Mouse (Mus musculus): ENCODE measurements around the gene Gm10697. TPM values are rescaled to one million over a fixed set of nuclear protein-coding genes. Genes with fewer than 3 reads are reported as not detected.
"Not testable (repeated sequence)": the region's sequence is repeated elsewhere in the genome, so short reads cannot be mapped to it uniquely, and the experiment has no call there.

The Gm10697 gene
- 0.17 TPM in 1 of 2 replicates, not detected in the other for total RNA-seq (2012; rRNA removed)
- not detected in 2 replicates for total RNA-seq (2014; rRNA removed)
- not detected in 2 replicates for polyA plus RNA-seq (2012; ENCODE audit: insufficient read length, low read depth)

- H3K9ac ChIP-seq (ENCODE audit: insufficient read depth, low read depth); dilution Hi-C loops (cut with MboI; ENCODE audit: extremely low pct_ligation_motif_present, extremely low pct_unique_long_range_greater_than_20kb, low sequenced_read_pairs); H3K4me2 ChIP-seq (ENCODE audit: insufficient read depth, low read depth, poor library complexity, severe bottlenecking); H3K27ac ChIP-seq (ENCODE audit: insufficient read depth, low read depth); H3K79me2 ChIP-seq (replicated peaks; ENCODE audit: control insufficient read depth, extremely low read depth, insufficient read depth, poor library complexity, severe bottlenecking); H3K4me1 ChIP-seq (ENCODE audit: control insufficient read depth in 1 of 2, insufficient read depth in 2 of 2); H3K36me3 ChIP-seq (replicated peaks in 1 of 2; ENCODE audit: control insufficient read depth in 1 of 2, insufficient read depth in 1 of 2, low read length in 1 of 2); H3K4me3 ChIP-seq (replicated peaks in 1 of 3; ENCODE audit: low read depth in 2 of 3, low read length in 2 of 3, poor library complexity in 1 of 3); H3K9me3 ChIP-seq (replicated peaks; ENCODE audit: low read length); in situ Hi-C loops (cut with MboI; ENCODE audit: low pct_ligation_motif_present, low pct_unique_long_range_greater_than_20kb, low sequenced_read_pairs); H3K27me3 ChIP-seq (replicated peaks); DNase-seq (ENCODE audit: extremely low read depth): not testable (repeated sequence)
Measured at GRCm38 (mm10) chr3:94072544-94072943, at the start of gene Gm10697. Gene Gm10697 (minus strand): TSS chr3:94072644.

DNA sequence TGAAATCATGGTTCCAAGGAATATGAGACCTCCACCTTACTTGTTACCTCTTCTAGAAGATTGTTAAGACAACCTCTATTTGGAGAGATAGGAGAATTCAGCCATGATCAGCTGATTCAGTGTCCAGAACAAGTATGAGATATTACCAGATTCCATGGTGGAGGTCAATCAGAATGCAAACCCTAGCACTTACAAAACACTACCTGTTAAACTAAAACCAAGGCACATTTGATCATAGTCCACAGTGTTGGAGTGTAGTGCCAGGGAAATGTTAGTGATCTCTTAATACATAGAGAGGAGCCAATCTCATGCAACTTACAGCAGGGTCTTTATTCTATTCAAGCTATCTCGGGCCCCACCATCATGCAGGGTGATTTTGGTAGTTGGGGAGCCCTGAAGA lies 42.6 kb upstream of the Gm10697 start:
- H3K4me2 ChIP-seq (ENCODE audit: insufficient read depth, low read depth, poor library complexity, severe bottlenecking); H3K4me3 ChIP-seq (replicated peaks in 1 of 3; ENCODE audit: low read depth in 2 of 3, low read length in 2 of 3, poor library complexity in 1 of 3); H3K4me1 ChIP-seq (ENCODE audit: control insufficient read depth in 1 of 2, insufficient read depth in 2 of 2); H3K9ac ChIP-seq (ENCODE audit: insufficient read depth, low read depth); dilution Hi-C loops (cut with MboI; ENCODE audit: extremely low pct_ligation_motif_present, extremely low pct_unique_long_range_greater_than_20kb, low sequenced_read_pairs); H3K36me3 ChIP-seq (replicated peaks in 1 of 2; ENCODE audit: control insufficient read depth in 1 of 2, insufficient read depth in 1 of 2, low read length in 1 of 2); H3K9me3 ChIP-seq (replicated peaks; ENCODE audit: low read length); H3K79me2 ChIP-seq (replicated peaks; ENCODE audit: control insufficient read depth, extremely low read depth, insufficient read depth, poor library complexity, severe bottlenecking); H3K27me3 ChIP-seq (replicated peaks); in situ Hi-C loops (cut with MboI; ENCODE audit: low pct_ligation_motif_present, low pct_unique_long_range_greater_than_20kb, low sequenced_read_pairs); DNase-seq (ENCODE audit: extremely low read depth); H3K27ac ChIP-seq (ENCODE audit: insufficient read depth, low read depth): not testable (repeated sequence)

DNA sequence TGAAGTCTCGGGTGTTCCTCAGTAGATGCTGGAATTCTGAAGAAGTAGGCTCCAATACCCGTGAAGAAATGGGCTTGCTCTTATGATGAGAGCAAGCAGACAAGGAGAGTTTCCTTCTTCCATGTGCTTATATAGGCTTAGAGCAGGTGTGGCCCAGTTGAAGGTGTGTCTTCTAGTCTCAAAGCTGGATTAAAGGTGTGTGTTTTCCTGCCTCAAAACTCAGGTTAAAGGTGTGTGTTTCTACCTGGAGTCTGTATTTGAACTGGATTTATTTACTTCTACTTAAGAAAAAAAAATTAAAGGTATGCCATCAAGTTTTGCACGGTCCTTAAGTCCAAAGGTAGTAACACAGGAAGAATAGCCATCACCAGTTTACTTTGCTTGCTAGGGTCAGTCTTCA lies 17.7 kb downstream of the Gm10697 start, which contains the start of gene Gm9125:
Gene Gm9125 (minus strand): TSS at position 101 of the 400 bp plus-strand sequence.
- H3K36me3 ChIP-seq (replicated peaks in 1 of 2; ENCODE audit: control insufficient read depth in 1 of 2, insufficient read depth in 1 of 2, low read length in 1 of 2); dilution Hi-C loops (cut with MboI; ENCODE audit: extremely low pct_ligation_motif_present, extremely low pct_unique_long_range_greater_than_20kb, low sequenced_read_pairs); H3K4me2 ChIP-seq (ENCODE audit: insufficient read depth, low read depth, poor library complexity, severe bottlenecking); H3K4me1 ChIP-seq (ENCODE audit: control insufficient read depth in 1 of 2, insufficient read depth in 2 of 2); H3K27me3 ChIP-seq (replicated peaks); DNase-seq (ENCODE audit: extremely low read depth); H3K9me3 ChIP-seq (replicated peaks; ENCODE audit: low read length); H3K79me2 ChIP-seq (replicated peaks; ENCODE audit: control insufficient read depth, extremely low read depth, insufficient read depth, poor library complexity, severe bottlenecking); in situ Hi-C loops (cut with MboI; ENCODE audit: low pct_ligation_motif_present, low pct_unique_long_range_greater_than_20kb, low sequenced_read_pairs); H3K27ac ChIP-seq (ENCODE audit: insufficient read depth, low read depth); H3K9ac ChIP-seq (ENCODE audit: insufficient read depth, low read depth); H3K4me3 ChIP-seq (replicated peaks in 1 of 3; ENCODE audit: low read depth in 2 of 3, low read length in 2 of 3, poor library complexity in 1 of 3): not testable (repeated sequence)

GRCm38 (mm10) chr3:94049566-94050121 lies 22.8 kb downstream of the Gm10697 start:
- in situ Hi-C loops (cut with MboI; ENCODE audit: low pct_ligation_motif_present, low pct_unique_long_range_greater_than_20kb, low sequenced_read_pairs); H3K79me2 ChIP-seq (replicated peaks; ENCODE audit: control insufficient read depth, extremely low read depth, insufficient read depth, poor library complexity, severe bottlenecking); H3K9me3 ChIP-seq (replicated peaks; ENCODE audit: low read length); H3K4me1 ChIP-seq (ENCODE audit: control insufficient read depth in 1 of 2, insufficient read depth in 2 of 2); H3K9ac ChIP-seq (ENCODE audit: insufficient read depth, low read depth); DNase-seq (ENCODE audit: extremely low read depth); H3K4me2 ChIP-seq (ENCODE audit: insufficient read depth, low read depth, poor library complexity, severe bottlenecking); H3K27me3 ChIP-seq (replicated peaks); dilution Hi-C loops (cut with MboI; ENCODE audit: extremely low pct_ligation_motif_present, extremely low pct_unique_long_range_greater_than_20kb, low sequenced_read_pairs); H3K36me3 ChIP-seq (replicated peaks in 1 of 2; ENCODE audit: control insufficient read depth in 1 of 2, insufficient read depth in 1 of 2, low read length in 1 of 2); H3K4me3 ChIP-seq (replicated peaks in 1 of 3; ENCODE audit: low read depth in 2 of 3, low read length in 2 of 3, poor library complexity in 1 of 3); H3K27ac ChIP-seq (ENCODE audit: insufficient read depth, low read depth): not testable (repeated sequence)

GRCm38 (mm10) chr3:94038241-94038640 lies 34.2 kb downstream of the Gm10697 start:
- DNase-seq (ENCODE audit: extremely low read depth); H3K9me3 ChIP-seq (replicated peaks; ENCODE audit: low read length); H3K27ac ChIP-seq (ENCODE audit: insufficient read depth, low read depth); H3K4me1 ChIP-seq (ENCODE audit: control insufficient read depth in 1 of 2, insufficient read depth in 2 of 2); H3K4me3 ChIP-seq (replicated peaks in 1 of 3; ENCODE audit: low read depth in 2 of 3, low read length in 2 of 3, poor library complexity in 1 of 3); H3K79me2 ChIP-seq (replicated peaks; ENCODE audit: control insufficient read depth, extremely low read depth, insufficient read depth, poor library complexity, severe bottlenecking); H3K36me3 ChIP-seq (replicated peaks in 1 of 2; ENCODE audit: control insufficient read depth in 1 of 2, insufficient read depth in 1 of 2, low read length in 1 of 2); H3K27me3 ChIP-seq (replicated peaks); H3K9ac ChIP-seq (ENCODE audit: insufficient read depth, low read depth); dilution Hi-C loops (cut with MboI; ENCODE audit: extremely low pct_ligation_motif_present, extremely low pct_unique_long_range_greater_than_20kb, low sequenced_read_pairs); H3K4me2 ChIP-seq (ENCODE audit: insufficient read depth, low read depth, poor library complexity, severe bottlenecking); in situ Hi-C loops (cut with MboI; ENCODE audit: low pct_ligation_motif_present, low pct_unique_long_range_greater_than_20kb, low sequenced_read_pairs): not testable (repeated sequence)

DNA sequence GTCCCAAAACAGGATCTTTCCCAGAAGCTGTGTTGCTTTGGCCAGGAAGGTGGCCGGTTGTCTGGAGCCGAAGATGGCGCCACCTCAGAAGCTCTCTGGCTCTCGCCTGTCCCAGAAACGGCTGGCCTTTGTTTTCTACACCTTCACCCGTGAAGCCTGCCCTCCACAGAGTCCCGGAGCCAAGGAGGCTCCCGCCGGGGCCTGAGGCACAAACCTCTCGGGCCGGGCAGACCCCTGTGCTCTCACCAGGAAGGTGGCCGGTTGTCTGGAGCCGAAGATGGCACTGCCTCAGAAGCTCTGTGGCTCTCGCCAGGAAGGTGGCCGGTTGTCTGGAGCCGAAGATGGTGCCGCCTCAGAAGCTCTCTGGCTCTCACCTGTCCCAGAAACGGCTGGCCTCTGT lies 38.0 kb downstream of the Gm10697 start:
- H3K4me2 ChIP-seq (ENCODE audit: insufficient read depth, low read depth, poor library complexity, severe bottlenecking); H3K4me1 ChIP-seq (ENCODE audit: control insufficient read depth in 1 of 2, insufficient read depth in 2 of 2); H3K79me2 ChIP-seq (replicated peaks; ENCODE audit: control insufficient read depth, extremely low read depth, insufficient read depth, poor library complexity, severe bottlenecking); H3K9me3 ChIP-seq (replicated peaks; ENCODE audit: low read length); H3K27me3 ChIP-seq (replicated peaks); H3K4me3 ChIP-seq (replicated peaks in 1 of 3; ENCODE audit: low read depth in 2 of 3, low read length in 2 of 3, poor library complexity in 1 of 3); in situ Hi-C loops (cut with MboI; ENCODE audit: low pct_ligation_motif_present, low pct_unique_long_range_greater_than_20kb, low sequenced_read_pairs); dilution Hi-C loops (cut with MboI; ENCODE audit: extremely low pct_ligation_motif_present, extremely low pct_unique_long_range_greater_than_20kb, low sequenced_read_pairs); H3K9ac ChIP-seq (ENCODE audit: insufficient read depth, low read depth); DNase-seq (ENCODE audit: extremely low read depth); H3K36me3 ChIP-seq (replicated peaks in 1 of 2; ENCODE audit: control insufficient read depth in 1 of 2, insufficient read depth in 1 of 2, low read length in 1 of 2); H3K27ac ChIP-seq (ENCODE audit: insufficient read depth, low read depth): not testable (repeated sequence)

All from CH12.LX (cell line).